Mouse (Mus musculus) central nervous system, embryonic 11.5 days (tissue): ENCODE data around the gene Arhgap1. TPM values are rescaled to one million over a fixed set of nuclear protein-coding genes. Genes with fewer than 3 reads are reported as not detected.

ENCODE experiments used
- polyA plus RNA-seq: library from polyadenylated mRNA; depleted of rRNA; stranded (reverse); fragments of >200 nt; gene quantifications from 2 replicates; pipeline ENCODE4 v1.2.3, GENCODE M21; 2012; rRNA removed

Gene Arhgap1
- 53.6 and 62.0 TPM in 2 replicates for polyA plus RNA-seq

DNA sequence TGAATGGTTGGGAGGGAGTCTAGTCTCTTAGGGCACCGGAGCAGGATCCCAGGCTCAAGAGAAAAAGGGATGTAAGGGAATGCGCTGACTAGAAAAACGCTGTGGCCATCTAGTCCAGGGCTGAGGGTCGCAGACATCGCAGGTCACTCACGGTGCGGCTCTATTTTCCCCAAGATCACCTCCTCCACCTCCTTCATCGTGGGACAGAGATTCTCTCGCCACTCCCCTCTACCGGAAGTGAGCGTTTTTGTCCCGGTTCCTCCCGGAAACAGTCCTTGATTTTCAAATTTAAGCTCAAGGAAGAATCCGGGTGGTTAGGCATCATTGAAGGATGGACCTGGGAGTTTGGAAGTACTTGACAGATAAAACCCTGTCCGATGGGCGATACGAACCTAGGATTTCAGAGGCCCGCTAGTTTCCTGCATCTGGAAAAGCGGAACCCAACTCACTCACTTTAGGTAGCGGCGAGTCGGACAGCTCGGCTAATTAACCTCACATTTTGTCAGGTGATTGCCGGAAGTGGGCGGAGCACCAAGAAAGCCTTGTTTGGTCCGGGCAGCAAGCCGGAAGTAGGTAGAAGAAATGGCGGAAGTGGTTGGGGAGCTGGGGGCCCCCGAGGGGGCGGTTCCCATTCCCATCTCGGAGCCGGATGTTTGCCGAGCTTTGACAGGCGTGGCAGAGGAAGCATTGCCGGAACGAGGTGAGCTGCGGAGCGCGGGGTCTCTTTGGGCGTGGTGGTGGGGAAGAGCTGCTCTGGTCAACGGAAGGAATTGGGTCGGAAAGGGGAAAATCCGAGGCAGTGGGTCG is at the start of gene Arhgap1, which contains the start of gene Zfp408:
TSS of gene Arhgap1 (plus strand) at position 308 of the 807 bp plus-strand sequence.
TSS of gene Zfp408 (minus strand) at position 239 of the 807 bp plus-strand sequence.

DNA sequence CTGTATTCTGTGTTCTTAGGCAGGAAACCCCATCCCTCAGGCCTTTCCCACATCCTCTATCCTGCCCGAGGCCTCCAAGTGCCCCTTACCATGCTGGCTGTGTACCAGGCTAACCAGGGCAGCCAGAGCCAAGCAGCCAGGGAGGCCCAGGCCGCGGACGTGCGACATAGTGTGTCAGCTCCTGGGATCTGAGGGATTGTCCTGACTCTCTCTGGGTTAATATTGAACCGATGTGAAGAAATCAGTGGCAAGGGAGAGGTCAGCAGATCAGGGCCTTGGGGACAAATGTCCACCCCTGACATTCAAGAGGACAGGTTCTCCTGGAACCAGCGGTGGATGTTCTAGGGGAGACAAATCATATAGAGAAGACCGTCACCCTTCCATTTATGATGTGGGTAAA is 13.4 kb upstream of the Arhgap1 start, which contains the start of gene F2:
TSS of gene F2 (minus strand) at position 186 of the 400 bp plus-strand sequence.

DNA sequence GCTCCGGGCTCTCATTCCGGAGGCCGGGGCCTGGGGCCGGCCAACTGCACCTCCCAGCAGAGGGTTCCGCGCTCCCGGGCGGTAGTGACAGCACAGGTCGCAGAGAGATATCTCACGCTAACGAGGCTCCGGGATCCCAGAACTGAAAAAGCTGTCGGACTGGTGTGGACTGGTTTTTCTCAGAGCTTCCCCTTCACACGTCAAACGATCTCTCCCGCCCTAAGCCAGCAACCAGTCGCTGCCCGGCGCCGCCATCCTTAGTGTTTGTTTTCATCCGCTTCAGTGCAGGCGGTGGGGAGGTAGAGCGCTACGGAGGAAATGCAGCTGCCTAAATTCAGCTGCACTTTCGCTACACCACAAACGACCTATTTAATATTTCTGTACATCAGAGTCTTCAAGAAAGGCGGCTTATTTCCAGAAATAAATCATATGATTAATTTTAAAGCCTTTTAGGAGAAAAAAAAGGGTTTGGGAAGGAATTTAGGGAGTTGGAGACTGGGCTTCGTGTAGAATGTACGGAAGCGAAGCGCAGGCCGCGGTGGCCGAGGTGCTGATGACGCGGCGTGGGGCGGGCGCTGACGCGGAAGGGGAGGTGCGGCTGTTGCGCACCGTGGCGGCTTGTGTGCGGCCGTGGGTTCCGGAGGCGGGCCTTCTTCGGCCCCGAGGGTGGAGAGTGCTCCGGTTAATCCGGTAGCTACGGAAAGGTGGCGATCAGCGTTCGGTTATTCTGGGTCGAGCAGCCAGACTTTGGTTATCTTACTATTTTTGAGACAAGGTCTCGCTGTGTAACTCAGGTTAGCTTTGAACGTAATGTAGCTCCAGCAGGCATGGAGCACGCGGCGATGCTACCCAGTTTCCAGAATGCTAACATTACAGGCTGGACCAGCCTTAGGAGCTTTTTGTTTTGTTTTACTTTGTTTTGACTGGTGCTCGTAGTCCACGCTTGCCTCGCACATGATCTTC is 60.9 kb downstream of the Arhgap1 start, which contains the start of the genes Atg13 and Harbi1:
TSS of gene Atg13 (minus strand) at position 305 of the 963 bp plus-strand sequence.
TSS of gene Harbi1 (plus strand) at position 581 of the 963 bp plus-strand sequence.

Other genes starting within 250 kb of the Arhgap1 start
- gene 1110051M20Rik, start 205.2 kb upstream of the Arhgap1 start, polyA plus RNA-seq: 47.6 and 49.3 TPM in 2 replicates
- 11.1 and 12.3 TPM in 2 replicates for gene Lrp4, start 192.3 kb upstream of the Arhgap1 start, polyA plus RNA-seq
- 117 and 120 TPM in 2 replicates for gene Ckap5, start 123.1 kb upstream of the Arhgap1 start, polyA plus RNA-seq
- gene F2, start 13.4 kb upstream of the Arhgap1 start, polyA plus RNA-seq: 3.8 and 9.1 TPM in 2 replicates
- gene Zfp408, start 69 bp upstream of the Arhgap1 start, polyA plus RNA-seq: 28.2 and 30.3 TPM in 2 replicates
- 28.0 and 31.6 TPM in 2 replicates for gene Atg13, start 60.7 kb downstream of the Arhgap1 start, polyA plus RNA-seq
- gene Harbi1, start 61.0 kb downstream of the Arhgap1 start, polyA plus RNA-seq: 10.6 and 10.7 TPM in 2 replicates
- gene Ambra1, start 80.3 kb downstream of the Arhgap1 start, polyA plus RNA-seq: 18.5 and 25.6 TPM in 2 replicates